ENCODE assay signal across 17 mouse cellular contexts in the genomic region with DNA sequence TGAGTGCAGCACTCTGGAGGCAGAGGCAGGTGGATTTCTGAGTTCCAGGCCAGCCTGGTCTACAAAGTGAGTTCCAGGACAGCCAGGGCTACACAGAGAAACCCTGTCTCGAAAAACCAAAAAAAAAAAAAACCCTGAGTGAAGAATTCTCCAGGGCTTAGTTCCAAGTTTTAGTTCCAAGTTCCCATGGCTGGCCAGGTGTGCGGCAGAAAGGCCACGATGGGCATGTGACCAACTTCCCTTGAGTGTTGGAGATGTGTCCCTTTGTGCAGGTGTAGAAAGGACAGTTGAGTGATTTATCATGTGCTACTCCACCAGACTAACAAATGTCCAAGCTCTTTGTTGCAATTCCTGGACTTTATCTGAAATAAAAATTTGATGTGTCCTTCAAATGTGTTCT. TPM values are rescaled to one million over a fixed set of nuclear protein-coding genes. Genes with fewer than 3 reads are reported as not detected.
DNase-seq lines count a peak whose midpoint lies in the region; ATAC-seq and TF ChIP-seq lines count a peak whose summit lies in the region.
"Not testable (repeated sequence)": the region's sequence is repeated elsewhere in the genome, so short reads cannot be mapped to it uniquely, and the experiment has no call there.
"Had no signal": no experiment of that assay in that cellular context is flagged by ENCODE, and none has a peak within 500 bp of the region (broad histone marks: within the 10 kb centered on the region; RNA-seq: fewer than 3 reads in every experiment).

No protein-coding gene starts in this region.

- TF ChIP-seq POLR2A in kidney, adult 2 months (IDR thresholded peaks at IDR 0.05; ENCODE audit: low read depth, low read length); testis, adult 2 months (IDR thresholded peaks at IDR 0.05; ENCODE audit: control insufficient read depth, low read depth, low read length): not testable (repeated sequence)

- not testable (repeated sequence) for H3K9me3 ChIP-seq in intestine, embryonic 16.5 days (ENCODE audit: control insufficient read depth, low read length)

- H3ac ChIP-seq in C2C12 (ENCODE audit: control insufficient read depth, insufficient read length, low read depth): peak overlapping the region; percentile 24

- not testable (repeated sequence) for H3K4me1 ChIP-seq in intestine, embryonic 16.5 days (ENCODE audit: control insufficient read depth, insufficient read depth, low read length); testis, adult 2 months (ENCODE audit: control insufficient read depth, insufficient read depth, low read length)
- peaks cover 14% of the 10 kb centered on the region; the same call in 1 of the 2 replicates for H3K4me1 ChIP-seq in kidney, adult 2 months (ENCODE audit: control insufficient read depth, insufficient read depth, low read length)

- not testable (repeated sequence) for H3K9ac ChIP-seq in intestine, embryonic 16.5 days (ENCODE audit: low read depth, low read length)

- not testable (repeated sequence) for H3K79me2 ChIP-seq in C2C12 (ENCODE audit: control insufficient read depth, insufficient read depth)

- H3K36me3 ChIP-seq in C2C12 (ENCODE audit: control insufficient read depth, insufficient read depth); intestine, embryonic 16.5 days (ENCODE audit: control insufficient read depth, insufficient read depth, low read length); kidney, adult 2 months (ENCODE audit: control insufficient read depth, insufficient read depth, low read length); testis, adult 2 months (ENCODE audit: control insufficient read depth, insufficient read depth, low read length): not testable (repeated sequence)

- H3K27me3 ChIP-seq in C2C12 (ENCODE audit: control insufficient read depth, insufficient read depth, insufficient read length); intestine, embryonic 16.5 days (replicated peaks; ENCODE audit: control insufficient read depth, insufficient read depth, low read length); kidney, adult 2 months (replicated peaks; ENCODE audit: control insufficient read depth, insufficient read depth, low read length); testis, adult 2 months (ENCODE audit: control insufficient read depth, insufficient read depth, low read length): not testable (repeated sequence)

- 86% methylated on average over 3 of the region's 3 CpGs for WGBS in intestine, embryonic 16.5 days
- 27% methylated on average over 3 of the region's 3 CpGs for WGBS in kidney, adult 2 months

- not testable (repeated sequence) for H3K4me3 ChIP-seq in C2C12 (ENCODE audit: insufficient read depth, poor library complexity, severe bottlenecking); intestine, embryonic 16.5 days (ENCODE audit: low read length); kidney, adult 2 months (ENCODE audit: insufficient read depth, low read depth, low read length); testis, adult 2 months (ENCODE audit: control insufficient read depth, low read depth, low read length)

- not testable (repeated sequence) for H3K4me2 ChIP-seq in intestine, embryonic 16.5 days (ENCODE audit: low read depth, low read length)

- DNase-seq in kidney, adult 11 months: peak; percentile 47
- DNase-seq in kidney, adult 2 months: peak; percentile 77
- DNase-seq in kidney, adult 9 months: peak; percentile 58
- peak; percentile 21 for DNase-seq in kidney, postnatal 14 days
- DNase-seq in kidney, postnatal 36 days: peak; percentile 57 to 63

- not testable (repeated sequence) for ATAC-seq in intestine, embryonic 16.5 days

- H3K79me3 ChIP-seq in C2C12 (ENCODE audit: low read depth): not testable (repeated sequence)

- peak overlapping the region; percentile 74; the same call in 1 of the 2 replicates for H3K27ac ChIP-seq in intestine, embryonic 16.5 days (ENCODE audit: low read length)
- peak overlapping the region; percentile 71; the same call in 1 of the 2 replicates for H3K27ac ChIP-seq in kidney, adult 2 months (ENCODE audit: insufficient read depth, low read depth, low read length)
- peak overlapping the region; percentile 63; the same call in 1 of the 2 replicates for H3K27ac ChIP-seq in testis, adult 2 months (ENCODE audit: control insufficient read depth, insufficient read depth, low read depth, low read length)

- TF ChIP-seq CTCF in C2C12 (IDR thresholded peaks at IDR 0.05; ENCODE audit: control insufficient read depth, insufficient read depth, insufficient read length); kidney, adult 2 months (conservative IDR thresholded peaks at IDR 0.05; ENCODE audit: insufficient read depth, insufficient read length, low read depth, low read length); testis, adult 2 months (IDR thresholded peaks at IDR 0.05; ENCODE audit: control insufficient read depth, insufficient read depth, insufficient replicate concordance, low read depth, low read length): not testable (repeated sequence)

RNA-seq across cellular contexts. Expression of gene Gsta2, which starts 6.4 kb away (rescaled TPM):
- 0.09 TPM for polyA plus RNA-seq in C2C12 (2012; fragmentation: generic; extraction: Trizol)
- polyA plus RNA-seq in intestine, embryonic 16.5 days (2015; fragmentation: Nextera tagmentation; extraction: Ambion mirVana): 77.3 and 89.5 TPM in 2 replicates
- 583 and 726 TPM in 2 replicates for polyA plus RNA-seq in kidney, adult 2 months (2012; rRNA removed)
- polyA plus RNA-seq in testis, adult 2 months (2012; rRNA removed): 8.7 and 12.8 TPM in 2 replicates
- polyA plus RNA-seq: adrenal gland, adult 2 months; brain, embryonic 14.5 days; embryonic facial prominence, embryonic 11.5 days; erythroblast, embryonic 14.5 days; forebrain, embryonic 10.5 days; forebrain, embryonic 12.5 days; forebrain, embryonic 14.5 days had no signal

RNA-seq across cellular contexts. Expression of gene Dppa5a, which starts 18.8 kb away (rescaled TPM):
- polyA plus RNA-seq in C2C12 (2012; fragmentation: generic; extraction: Trizol): 0.34 TPM
- not detected in 2 replicates for polyA plus RNA-seq in intestine, embryonic 16.5 days (2015; fragmentation: Nextera tagmentation; extraction: Ambion mirVana)
- polyA plus RNA-seq in kidney, adult 2 months (2012; rRNA removed): not detected in 2 replicates
- 0.47 and 1.2 TPM in 2 replicates for polyA plus RNA-seq in testis, adult 2 months (2012; rRNA removed)
- polyA plus RNA-seq: adrenal gland, adult 2 months; embryonic facial prominence, embryonic 11.5 days; erythroblast, embryonic 14.5 days; forebrain, embryonic 10.5 days had no signal

RNA-seq across cellular contexts. Expression of gene Omt2b, which starts 21.8 kb away (rescaled TPM):
- not detected for polyA plus RNA-seq in C2C12 (2012; fragmentation: generic; extraction: Trizol)
- polyA plus RNA-seq in intestine, embryonic 16.5 days (2015; fragmentation: Nextera tagmentation; extraction: Ambion mirVana): not detected in 2 replicates
- not detected in 2 replicates for polyA plus RNA-seq in kidney, adult 2 months (2012; rRNA removed)
- not detected in 2 replicates for polyA plus RNA-seq in testis, adult 2 months (2012; rRNA removed)
- polyA plus RNA-seq: adrenal gland, adult 2 months; brain, embryonic 14.5 days; embryonic facial prominence, embryonic 11.5 days; embryonic facial prominence, embryonic 13.5 days; embryonic facial prominence, embryonic 15.5 days; erythroblast, embryonic 14.5 days; forebrain, embryonic 10.5 days; forebrain, embryonic 12.5 days; forebrain, embryonic 14.5 days had no signal

RNA-seq across cellular contexts. Expression of gene Ooep, which starts 29.4 kb away (rescaled TPM):
- 0.02 TPM for polyA plus RNA-seq in C2C12 (2012; fragmentation: generic; extraction: Trizol)
- 0.26 and 0.39 TPM in 2 replicates for polyA plus RNA-seq in intestine, embryonic 16.5 days (2015; fragmentation: Nextera tagmentation; extraction: Ambion mirVana)
- polyA plus RNA-seq in kidney, adult 2 months (2012; rRNA removed): 0.03 TPM in 1 of 2 replicates, not detected in the other
- not detected in 2 replicates for polyA plus RNA-seq in testis, adult 2 months (2012; rRNA removed)
- polyA plus RNA-seq: adrenal gland, adult 2 months; erythroblast, embryonic 14.5 days had no signal

RNA-seq across cellular contexts. Expression of gene Omt2a, which starts 34.5 kb away (rescaled TPM):
- polyA plus RNA-seq in C2C12 (2012; fragmentation: generic; extraction: Trizol): not detected
- polyA plus RNA-seq in intestine, embryonic 16.5 days (2015; fragmentation: Nextera tagmentation; extraction: Ambion mirVana): not detected in 2 replicates
- not detected in 2 replicates for polyA plus RNA-seq in kidney, adult 2 months (2012; rRNA removed)
- polyA plus RNA-seq in testis, adult 2 months (2012; rRNA removed): not detected in 2 replicates
- polyA plus RNA-seq: adrenal gland, adult 2 months; brain, embryonic 14.5 days; embryonic facial prominence, embryonic 11.5 days; embryonic facial prominence, embryonic 13.5 days; embryonic facial prominence, embryonic 15.5 days; erythroblast, embryonic 14.5 days; forebrain, embryonic 10.5 days; forebrain, embryonic 12.5 days; forebrain, embryonic 14.5 days had no signal

Comparison
In these comparisons a context has a peak if more than half of its experiments do, and no peak if none do; other contexts are left out.
1. DNase-seq: peak in every context shown above with its lines; median percentile 77 in kidney, adult 2 months; 60 in kidney, postnatal 36 days; 58 in kidney, adult 9 months; 47 in kidney, adult 11 months; 21 in kidney, postnatal 14 days.